Mouse (Mus musculus): ENCODE results near the gene Large1. TPM values are rescaled to one million over a fixed set of nuclear protein-coding genes. Genes with fewer than 3 reads are reported as not detected.

Gene Large1
- polyA plus RNA-seq, 1 experiment from 2014 or later: 4.2 TPM

- no peak overlapping the region for H3K27ac ChIP-seq
- H3K9ac ChIP-seq (ENCODE audit: low read depth, low read length): no peak overlapping the region
- no peaks in the 10 kb centered on the region for H3K36me3 ChIP-seq (ENCODE audit: insufficient read depth, low read length)
- ATAC-seq (replicated peaks; ENCODE audit: low FRiP score, low read depth) (no peak), DNase-seq (ENCODE audit: low spot score) (no peak)
- H3K4me2 ChIP-seq (ENCODE audit: low read length): no peak overlapping the region
- no peaks in the 10 kb centered on the region for H3K27me3 ChIP-seq (ENCODE audit: insufficient read depth, low read length)
- no peak overlapping the region for H3K4me3 ChIP-seq (replicated peaks; ENCODE audit: low read depth, low read length)
- TF ChIP-seq CTCF (IDR thresholded peaks at IDR 0.05; ENCODE audit: low read depth): no peak
- H3K9me3 ChIP-seq (replicated peaks; ENCODE audit: low read length): no peaks in the 10 kb centered on the region
- H3K4me1 ChIP-seq (replicated peaks; ENCODE audit: insufficient read depth, low read length): no peaks in the 10 kb centered on the region
Measured at GRCm38 (mm10) chr8:73172661-73173060, 180.7 kb downstream of the Large1 start.

GRCm38 (mm10) chr8:73161994-73162393, 191.3 kb downstream of the Large1 start:
- ATAC-seq (replicated peaks; ENCODE audit: low FRiP score, low read depth) (no peak; the same call in 1 of the 2 replicates), DNase-seq (ENCODE audit: low spot score) (no peak)
- no peak overlapping the region for H3K27ac ChIP-seq
- no peak for TF ChIP-seq CTCF (IDR thresholded peaks at IDR 0.05; ENCODE audit: low read depth)
- H3K36me3 ChIP-seq (ENCODE audit: insufficient read depth, low read length): no peaks in the 10 kb centered on the region
- H3K4me3 ChIP-seq (replicated peaks; ENCODE audit: low read depth, low read length): no peak overlapping the region
- H3K9me3 ChIP-seq (replicated peaks; ENCODE audit: low read length): no peaks in the 10 kb centered on the region
- no peak overlapping the region for H3K4me2 ChIP-seq (ENCODE audit: low read length)
- no peaks in the 10 kb centered on the region for H3K4me1 ChIP-seq (replicated peaks; ENCODE audit: insufficient read depth, low read length)
- H3K27me3 ChIP-seq (ENCODE audit: insufficient read depth, low read length): no peaks in the 10 kb centered on the region
- no peak overlapping the region for H3K9ac ChIP-seq (ENCODE audit: low read depth, low read length)
- WGBS: 70% methylated on average over 3 of the region's 3 CpGs

GRCm38 (mm10) chr8:73161564-73161963, 191.8 kb downstream of the Large1 start:
- DNase-seq (ENCODE audit: low spot score) (no peak), ATAC-seq (replicated peaks; ENCODE audit: low FRiP score, low read depth) (no peak)
- WGBS: 68% methylated on average over 1 of the region's 1 CpGs

GRCm38 (mm10) chr8:73160945-73161344, 192.4 kb downstream of the Large1 start:
- H3K4me2 ChIP-seq (ENCODE audit: low read length): no peak overlapping the region
- no peak for DNase-seq (ENCODE audit: low spot score)

More at GRCm38 (mm10) chr8:73161564-73161963, 191.8 kb downstream of the Large1 start:
- H3K4me1 ChIP-seq (replicated peaks; ENCODE audit: insufficient read depth, low read length): no peaks in the 10 kb centered on the region
- no peak overlapping the region for H3K27ac ChIP-seq
- H3K9ac ChIP-seq (ENCODE audit: low read depth, low read length): no peak overlapping the region
- H3K4me3 ChIP-seq (replicated peaks; ENCODE audit: low read depth, low read length): no peak overlapping the region
- no peak overlapping the region for H3K4me2 ChIP-seq (ENCODE audit: low read length)
- no peak for TF ChIP-seq CTCF (IDR thresholded peaks at IDR 0.05; ENCODE audit: low read depth)
- H3K27me3 ChIP-seq (ENCODE audit: insufficient read depth, low read length): no peaks in the 10 kb centered on the region
- no peaks in the 10 kb centered on the region for H3K9me3 ChIP-seq (replicated peaks; ENCODE audit: low read length)
- no peaks in the 10 kb centered on the region for H3K36me3 ChIP-seq (ENCODE audit: insufficient read depth, low read length)

GRCm38 (mm10) chr8:73147236-73147635, 206.1 kb downstream of the Large1 start:
- H3K4me3 ChIP-seq (replicated peaks; ENCODE audit: low read depth, low read length): no peak overlapping the region
- no peak overlapping the region for H3K9ac ChIP-seq (ENCODE audit: low read depth, low read length)
- no peak overlapping the region for H3K4me2 ChIP-seq (ENCODE audit: low read length)
- no peaks in the 10 kb centered on the region for H3K27me3 ChIP-seq (ENCODE audit: insufficient read depth, low read length)
- no peak overlapping the region for H3K27ac ChIP-seq
- H3K4me1 ChIP-seq (replicated peaks; ENCODE audit: insufficient read depth, low read length): no peaks in the 10 kb centered on the region
- H3K9me3 ChIP-seq (replicated peaks; ENCODE audit: low read length): no peaks in the 10 kb centered on the region
- ATAC-seq (replicated peaks; ENCODE audit: low FRiP score, low read depth) (no peak), DNase-seq (ENCODE audit: low spot score) (no peak)
- no peak for TF ChIP-seq CTCF (IDR thresholded peaks at IDR 0.05; ENCODE audit: low read depth)
- WGBS: 93% methylated on average over 3 of the region's 3 CpGs
- no peaks in the 10 kb centered on the region for H3K36me3 ChIP-seq (ENCODE audit: insufficient read depth, low read length)

More at GRCm38 (mm10) chr8:73160945-73161344, 192.4 kb downstream of the Large1 start:
- H3K4me1 ChIP-seq (replicated peaks; ENCODE audit: insufficient read depth, low read length): no peaks in the 10 kb centered on the region
- no peak for ATAC-seq (replicated peaks; ENCODE audit: low FRiP score, low read depth)
- no peaks in the 10 kb centered on the region for H3K27me3 ChIP-seq (ENCODE audit: insufficient read depth, low read length)
- no peaks in the 10 kb centered on the region for H3K9me3 ChIP-seq (replicated peaks; ENCODE audit: low read length)
- H3K36me3 ChIP-seq (ENCODE audit: insufficient read depth, low read length): no peaks in the 10 kb centered on the region
- no peak overlapping the region for H3K4me3 ChIP-seq (replicated peaks; ENCODE audit: low read depth, low read length)
- no peak overlapping the region for H3K9ac ChIP-seq (ENCODE audit: low read depth, low read length)
- WGBS: 81% methylated on average over 2 of the region's 2 CpGs
- TF ChIP-seq CTCF (IDR thresholded peaks at IDR 0.05; ENCODE audit: low read depth): no peak
- H3K27ac ChIP-seq: no peak overlapping the region

- Histone ChIP-seq H3K27ac (no peak overlapping the region), H3K4me1 (replicated peaks; ENCODE audit: insufficient read depth, low read length) (no peaks in the 10 kb centered on the region), H3K27me3 (ENCODE audit: insufficient read depth, low read length) (no peaks in the 10 kb centered on the region), H3K4me2 (ENCODE audit: low read length) (no peak overlapping the region), H3K36me3 (ENCODE audit: insufficient read depth, low read length) (no peaks in the 10 kb centered on the region), H3K4me3 (replicated peaks; ENCODE audit: low read depth, low read length) (no peak overlapping the region), H3K9me3 (replicated peaks; ENCODE audit: low read length) (no peaks in the 10 kb centered on the region), H3K9ac (ENCODE audit: low read depth, low read length) (no peak overlapping the region)
- TF ChIP-seq CTCF (IDR thresholded peaks at IDR 0.05; ENCODE audit: low read depth): no peak
- 42% methylated on average over 1 of the region's 1 CpGs for WGBS
- no peak for ATAC-seq (replicated peaks; ENCODE audit: low FRiP score, low read depth)
- no peak for DNase-seq (ENCODE audit: low spot score)
Measured at GRCm38 (mm10) chr8:73142660-73143395, 210.5 kb downstream of the Large1 start.
